Mouse (Mus musculus): ENCODE measurements at regions not wholly inside any gene's neighbourhood (a gene's known extent, or its start where the extent isn't known, plus 50 kb on each side); places are given as distances from the start of the nearest gene placed in this dataset.
"Not testable (repeated sequence)": the region's sequence is repeated elsewhere in the genome, so short reads cannot be mapped to it uniquely, and the experiment has no call there.

GRCm38 (mm10) chr13:46018903-46019430, 54.2 kb upstream of the Atxn1 start:
- Histone ChIP-seq H3K36me3 (ENCODE audit: control insufficient read depth, insufficient read depth, low read length) (no peaks in the 10 kb centered on the region), H3K4me3 (replicated peaks; ENCODE audit: low read depth, low read length) (no peak overlapping the region), H3K4me1 (ENCODE audit: control insufficient read depth, insufficient read depth, low read length) (no peaks in the 10 kb centered on the region; the same call in 1 of the 2 replicates), H3K9ac (replicated peaks; ENCODE audit: low read length) (no peak overlapping the region), H3K9me3 (ENCODE audit: control insufficient read depth, low read length) (no peaks in the 10 kb centered on the region), H3K27ac (replicated peaks; ENCODE audit: low read depth, low read length) (no peak overlapping the region), H3K27me3 (ENCODE audit: control insufficient read depth, insufficient read depth, low read length) (no peaks in the 10 kb centered on the region), H3K4me2 (ENCODE audit: low read length) (no peak overlapping the region)
- DNase-seq: no peak
- WGBS: 83% methylated on average over 13 of the region's 13 CpGs
- no peak for ATAC-seq (ENCODE audit: low FRiP score, low TSS enrichment)

GRCm38 (mm10) chr13:46017742-46018141, 52.9 kb upstream of the Atxn1 start:
- Histone ChIP-seq H3K4me3 (replicated peaks; ENCODE audit: low read depth, low read length) (no peak overlapping the region), H3K27ac (replicated peaks; ENCODE audit: low read depth, low read length) (no peak overlapping the region), H3K4me2 (ENCODE audit: low read length) (no peak overlapping the region), H3K27me3 (ENCODE audit: control insufficient read depth, insufficient read depth, low read length) (no peaks in the 10 kb centered on the region), H3K36me3 (ENCODE audit: control insufficient read depth, insufficient read depth, low read length) (no peaks in the 10 kb centered on the region), H3K9ac (replicated peaks; ENCODE audit: low read length) (no peak overlapping the region), H3K9me3 (ENCODE audit: control insufficient read depth, low read length) (no peaks in the 10 kb centered on the region), H3K4me1 (ENCODE audit: control insufficient read depth, insufficient read depth, low read length) (no peaks in the 10 kb centered on the region)
- ATAC-seq (ENCODE audit: low FRiP score, low TSS enrichment) (no peak), DNase-seq (no peak)
- 93% methylated on average over 5 of the region's 5 CpGs for WGBS

GRCm38 (mm10) chr13:46017011-46017410, 52.2 kb upstream of the Atxn1 start:
- not testable (repeated sequence) for H3K9me3 ChIP-seq (ENCODE audit: control insufficient read depth, low read length); H3K36me3 ChIP-seq (ENCODE audit: control insufficient read depth, insufficient read depth, low read length); H3K4me2 ChIP-seq (ENCODE audit: low read length); H3K4me1 ChIP-seq (ENCODE audit: control insufficient read depth, insufficient read depth, low read length); DNase-seq; H3K9ac ChIP-seq (replicated peaks; ENCODE audit: low read length); H3K27ac ChIP-seq (replicated peaks; ENCODE audit: low read depth, low read length); H3K4me3 ChIP-seq (replicated peaks; ENCODE audit: low read depth, low read length); ATAC-seq (ENCODE audit: low FRiP score, low TSS enrichment); H3K27me3 ChIP-seq (ENCODE audit: control insufficient read depth, insufficient read depth, low read length)
- 79% methylated on average over 2 of the region's 2 CpGs for WGBS

- no peak overlapping the region for H3K9ac ChIP-seq (replicated peaks; ENCODE audit: low read length)
- DNase-seq (no peak), ATAC-seq (ENCODE audit: low FRiP score, low TSS enrichment) (no peak)
- H3K27me3 ChIP-seq (ENCODE audit: control insufficient read depth, insufficient read depth, low read length): no peaks in the 10 kb centered on the region
- H3K4me1 ChIP-seq (ENCODE audit: control insufficient read depth, insufficient read depth, low read length): no peaks in the 10 kb centered on the region
- no peaks in the 10 kb centered on the region for H3K9me3 ChIP-seq (ENCODE audit: control insufficient read depth, low read length)
- no peak overlapping the region for H3K27ac ChIP-seq (replicated peaks; ENCODE audit: low read depth, low read length)
- H3K4me2 ChIP-seq (ENCODE audit: low read length): no peak overlapping the region
- H3K36me3 ChIP-seq (ENCODE audit: control insufficient read depth, insufficient read depth, low read length): no peaks in the 10 kb centered on the region
- WGBS: 80% methylated on average over 7 of the region's 7 CpGs
- H3K4me3 ChIP-seq (replicated peaks; ENCODE audit: low read depth, low read length): no peak overlapping the region
Observed at GRCm38 (mm10) chr13:46015231-46015630, 50.4 kb upstream of the Atxn1 start.

GRCm38 (mm10) chr13:46014637-46015036, 49.8 kb upstream of the Atxn1 start:
- DNase-seq (no peak), ATAC-seq (ENCODE audit: low FRiP score, low TSS enrichment) (no peak)
- Histone ChIP-seq H3K27me3 (ENCODE audit: control insufficient read depth, insufficient read depth, low read length) (no peaks in the 10 kb centered on the region), H3K4me1 (ENCODE audit: control insufficient read depth, insufficient read depth, low read length) (no peaks in the 10 kb centered on the region), H3K4me2 (ENCODE audit: low read length) (no peak overlapping the region), H3K9me3 (ENCODE audit: control insufficient read depth, low read length) (no peaks in the 10 kb centered on the region), H3K9ac (replicated peaks; ENCODE audit: low read length) (no peak overlapping the region), H3K36me3 (ENCODE audit: control insufficient read depth, insufficient read depth, low read length) (no peaks in the 10 kb centered on the region), H3K4me3 (replicated peaks; ENCODE audit: low read depth, low read length) (no peak overlapping the region), H3K27ac (replicated peaks; ENCODE audit: low read depth, low read length) (no peak overlapping the region)
- WGBS: 88% methylated on average over 2 of the region's 2 CpGs

All from midbrain, embryonic 14.5 days (tissue).